Mouse (Mus musculus) olfactory bulb, adult 2 months (tissue): ENCODE results near the gene Spint4.

ENCODE experiments used
- CTCF ChIP-seq: fragments of 200-500 bp; IDR thresholded peaks from 2 replicates; pipeline ENCODE4 v1.5.1; 2012; ENCODE audit warnings: low read depth, mild to moderate bottlenecking, low read length, moderate library complexity; ENCODE audit not compliant: insufficient read depth
- POLR2A ChIP-seq: fragments of 200-500 bp; IDR thresholded peaks from 2 replicates; pipeline ENCODE4 v1.6.1; 2012; ENCODE audit warnings: mild to moderate bottlenecking, low read depth, low read length, moderate library complexity; ENCODE audit not compliant: insufficient read depth

DNA sequence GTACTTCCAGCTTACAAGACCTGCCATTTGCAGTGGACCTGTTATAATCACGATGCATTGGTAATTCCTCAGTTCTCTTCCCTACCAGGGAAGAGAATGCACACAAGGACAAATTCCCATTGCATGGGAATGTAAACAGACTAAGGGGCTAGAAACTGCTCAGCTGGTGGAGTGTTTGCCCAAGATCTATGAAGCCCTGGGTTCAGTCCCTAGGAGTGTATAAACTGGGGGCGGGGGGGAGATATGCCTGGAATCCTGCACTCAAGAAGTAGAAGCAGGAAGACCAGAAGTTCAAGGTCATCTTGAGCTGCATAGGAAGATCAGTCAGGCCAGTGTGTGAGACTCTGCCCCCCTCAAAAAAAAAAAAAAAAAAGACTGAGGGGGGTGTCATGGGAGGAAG, 35.0 kb downstream of the Spint4 start:
- TF ChIP-seq CTCF = no peak
- TF ChIP-seq POLR2A = no peak
